Mouse (Mus musculus): Measurements from ENCODE around the gene Btg3.

The Btg3 gene

DNA sequence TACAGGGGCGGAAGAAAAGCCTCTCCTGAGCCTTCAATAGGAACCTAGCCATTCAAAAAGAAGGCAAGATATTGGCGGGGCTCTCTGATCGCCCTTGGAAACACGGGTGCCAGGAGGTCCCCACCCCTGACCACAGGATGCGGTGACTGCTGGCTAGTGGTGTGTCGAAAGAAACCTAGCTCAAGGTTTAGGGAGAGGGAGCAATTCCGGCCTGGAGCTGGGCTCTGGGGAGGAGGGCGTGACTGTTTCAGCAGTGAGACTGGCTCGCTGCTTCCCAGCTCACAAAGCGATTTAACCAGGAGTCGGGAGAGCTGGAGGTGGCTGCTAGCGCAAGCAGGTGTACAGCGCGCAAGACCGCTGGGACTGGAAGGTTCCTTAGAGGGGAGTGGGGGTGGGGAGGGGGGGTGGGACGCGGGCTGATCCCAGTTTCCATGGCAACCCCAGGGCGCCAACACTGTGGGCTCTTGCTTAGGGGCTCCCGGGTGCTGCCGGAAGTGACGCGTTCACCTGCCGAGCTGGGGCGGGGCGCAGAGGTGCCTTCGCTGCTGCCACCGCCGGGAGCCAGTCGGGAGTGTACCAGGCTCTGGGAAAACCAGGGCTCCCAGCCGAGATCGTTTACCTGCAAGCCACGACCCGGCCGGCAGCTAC, 75.7 kb downstream of the Btg3 start, which contains the start of gene Cxadr:
Gene Cxadr (plus strand): TSS at position 307 of the 648 bp plus-strand sequence.
- peak; percentile 67 for DNase-seq (ENCODE audit: low spot score)

DNA sequence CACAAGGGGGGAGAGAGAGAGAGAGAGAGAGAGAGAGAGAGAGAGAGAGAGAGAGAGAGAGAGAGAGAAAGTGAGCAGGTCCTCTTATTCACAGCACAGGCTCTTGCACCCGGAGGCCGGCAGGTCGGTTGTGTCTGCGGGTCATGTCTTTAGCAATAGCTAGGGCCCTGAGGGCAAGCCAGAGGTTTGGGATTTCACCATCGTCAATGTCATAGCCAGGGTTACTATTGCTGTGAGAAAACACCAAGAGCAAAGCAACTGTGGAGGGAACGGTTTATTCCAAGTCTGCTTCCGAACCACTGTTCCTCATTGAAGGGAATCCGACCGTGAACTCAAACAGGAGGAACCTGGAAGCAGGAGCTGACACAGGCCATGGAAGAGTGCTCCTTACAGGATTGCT, 80.9 kb downstream of the Btg3 start:
- no peak for DNase-seq (ENCODE audit: low spot score)

- no peak for DNase-seq (ENCODE audit: low spot score)
Measured at GRCm38 (mm10) chr16:78295601-78296000, 81.4 kb downstream of the Btg3 start.

GRCm38 (mm10) chr16:78294606-78295275, 82.3 kb downstream of the Btg3 start:
- no peak for DNase-seq (ENCODE audit: low spot score)

DNA sequence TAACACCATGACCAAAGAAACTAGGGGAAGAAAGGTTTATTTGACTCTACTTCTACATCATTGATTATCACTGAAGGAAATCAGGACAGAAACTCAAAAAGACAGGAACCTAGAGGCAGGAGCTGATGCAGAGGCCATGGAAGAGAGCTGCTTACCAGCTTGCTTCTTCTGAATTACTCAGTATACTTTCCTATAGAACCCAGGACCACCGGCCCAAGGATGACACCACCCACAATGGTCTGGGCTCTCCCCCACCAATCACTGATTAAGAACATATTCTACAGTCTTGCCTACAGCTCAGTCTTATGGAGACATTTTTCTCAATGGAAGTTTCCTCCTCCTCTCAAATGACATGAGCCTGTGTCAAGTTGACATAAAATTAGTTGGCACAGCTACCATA, 82.9 kb downstream of the Btg3 start:
- DNase-seq (ENCODE audit: low spot score), result no peak

- DNase-seq (ENCODE audit: low spot score), result no peak
Measured at GRCm38 (mm10) chr16:78283231-78283630, 93.8 kb downstream of the Btg3 start.
